Mouse (Mus musculus) liver, embryonic 14.5 days (tissue): ENCODE results near the gene Lrrtm4.

Experiments
- CTCF ChIP-seq: IDR thresholded peaks from 2 replicates; pipeline ENCODE4 v1.5.1; 2016; ENCODE audit warnings: antibody characterized with exemption, low read depth, control low read depth
- EP300 ChIP-seq: IDR thresholded peaks from 2 replicates; pipeline ENCODE4 v1.6.1; 2016; ENCODE audit warnings: antibody characterized with exemption, low read depth

DNA sequence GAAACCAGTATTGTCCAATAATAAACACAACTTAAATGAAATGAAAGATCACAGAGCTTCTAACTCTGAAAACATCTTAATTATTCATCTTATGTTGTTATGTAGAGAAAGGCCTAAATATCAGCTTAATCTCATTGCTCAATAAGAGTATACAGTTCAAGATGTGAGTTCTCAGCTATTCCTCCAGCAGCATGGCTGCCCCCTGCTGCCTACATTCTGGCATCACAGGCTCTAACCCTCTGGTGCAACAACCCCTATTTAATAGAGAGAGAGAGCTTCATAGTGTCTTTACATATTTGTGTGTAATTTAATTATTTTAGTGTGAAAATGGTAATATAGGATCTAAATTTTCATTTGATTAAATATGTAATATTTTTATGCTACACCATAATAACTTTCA, 767.6 kb downstream of the Lrrtm4 start:
- TF ChIP-seq EP300 (no peak), CTCF (peak; percentile 10; the same call in 1 of the 2 replicates)
